Mouse (Mus musculus) cortical plate, adult 2 months (tissue): ENCODE results near the gene 2300002M23Rik.

Source experiments
- CTCF ChIP-seq: fragments of 200-500 bp; IDR thresholded peaks from 2 replicates; pipeline ENCODE4 v1.5.1; 2011; ENCODE audit warnings: mild to moderate bottlenecking, control low read depth, low read length; ENCODE audit not compliant: insufficient read depth; ENCODE audit errors: extremely low read depth
- POLR2A ChIP-seq: fragments of 200-500 bp; IDR thresholded peaks from 2 replicates; pipeline ENCODE4 v1.6.1; 2011; ENCODE audit warnings: mild to moderate bottlenecking, low read length, control low read depth; ENCODE audit not compliant: insufficient read depth; ENCODE audit errors: extremely low read depth

DNA sequence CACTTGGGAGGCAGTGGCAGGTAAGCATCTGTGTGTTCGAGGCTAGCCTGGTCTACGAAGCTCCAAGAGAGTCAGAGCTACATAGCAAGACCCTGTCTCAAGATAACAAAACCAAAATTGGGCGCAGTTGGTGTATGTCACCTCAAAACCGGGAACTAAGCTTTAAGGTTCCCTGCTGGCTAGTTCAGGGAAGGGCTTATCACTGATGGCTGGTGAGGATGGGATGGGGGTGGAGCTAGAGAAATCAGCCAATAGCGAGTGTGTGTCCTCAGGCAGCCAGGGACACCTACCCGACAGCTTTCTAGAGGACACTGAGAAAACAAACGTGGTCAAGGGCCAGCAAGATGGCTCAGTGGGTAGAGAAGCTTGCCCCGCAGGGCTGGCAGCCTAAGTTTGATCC is 9.0 kb upstream of the 2300002M23Rik start:
- no peak for TF ChIP-seq POLR2A
- TF ChIP-seq CTCF: no peak
